In the genomic region with DNA sequence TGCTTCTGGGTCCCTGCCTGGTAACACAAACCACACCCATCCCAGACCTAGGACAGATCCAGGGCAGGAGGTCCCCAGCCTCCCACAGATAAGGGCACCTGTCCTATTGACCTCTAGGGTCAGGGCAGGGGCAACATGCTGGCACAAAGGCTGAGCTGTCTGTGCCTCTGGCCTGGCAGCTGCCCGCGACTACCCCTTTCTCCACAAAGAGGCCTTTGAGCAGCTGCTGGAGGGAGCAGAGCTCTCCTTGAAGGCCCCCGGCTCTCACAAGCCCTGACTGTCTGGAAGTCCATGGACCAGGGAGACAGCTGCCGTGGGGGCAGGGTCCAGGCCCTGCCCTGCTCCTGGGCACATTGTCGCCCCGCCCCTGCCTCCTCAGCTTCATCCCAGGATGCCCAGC, we compare ENCODE assay signal across 11 mouse cellular contexts. TPM values are rescaled to one million over a fixed set of nuclear protein-coding genes. Genes with fewer than 3 reads are reported as not detected.
DNase-seq lines count a peak whose midpoint lies in the region; ATAC-seq and TF ChIP-seq lines count a peak whose summit lies in the region.
"Had no signal": no experiment of that assay in that cellular context is flagged by ENCODE, and none has a peak within 500 bp of the region (broad histone marks: within the 10 kb centered on the region; RNA-seq: fewer than 3 reads in every experiment).

No protein-coding gene starts in this region.

- no peak for TF ChIP-seq CTCF in gastrocnemius, adult 2 months (IDR thresholded peaks at IDR 0.05)
- TF ChIP-seq CTCF in stomach, postnatal 0 days (IDR thresholded peaks at IDR 0.05; ENCODE audit: low read depth), result no peak

- H3K4me3 ChIP-seq in gastrocnemius, adult 2 months, result no peak overlapping the region
- no peak overlapping the region for H3K4me3 ChIP-seq in stomach, embryonic 14.5 days (ENCODE audit: low read depth, low read length)
- H3K4me3 ChIP-seq in stomach, postnatal 0 days (ENCODE audit: low read depth, low read length), result no peak overlapping the region
- no peak overlapping the region; the same call in 1 of the 2 replicates for H3K4me3 ChIP-seq in limb, embryonic 12.5 days (replicated peaks)
- H3K4me3 ChIP-seq: heart, adult 2 months; left cerebral cortex, adult 2 months had no signal

- no peak overlapping the region for H3K9ac ChIP-seq in stomach, embryonic 14.5 days (replicated peaks; ENCODE audit: low read depth, low read length)
- H3K9ac ChIP-seq in stomach, postnatal 0 days (ENCODE audit: low read length), result no peak overlapping the region
- H3K9ac ChIP-seq in limb, embryonic 12.5 days (replicated peaks), result no peak overlapping the region

- no peaks in the 10 kb centered on the region for H3K9me3 ChIP-seq in stomach, embryonic 14.5 days (ENCODE audit: control insufficient read depth, low read depth, low read length)
- no peaks in the 10 kb centered on the region for H3K9me3 ChIP-seq in stomach, postnatal 0 days (ENCODE audit: control insufficient read depth, low read length)
- 0 out of 2 replicates have a peak, but pooled peaks cover 3% of the 10 kb centered on the region for H3K9me3 ChIP-seq in limb, embryonic 12.5 days

- intact Hi-C loops in gastrocnemius, adult 2 months (cut with DNase I), result no loop called here
- intact Hi-C loops in gastrocnemius, postnatal 36 days (cut with DNase I), result no loop called here

- WGBS in stomach, embryonic 14.5 days, result 72% methylated on average over 6 of the region's 6 CpGs
- WGBS in stomach, postnatal 0 days, result 78% methylated on average over 6 of the region's 6 CpGs
- WGBS in limb, embryonic 12.5 days, result 66% methylated on average over 6 of the region's 6 CpGs

- peak overlapping the region; percentile 77 for H3K27ac ChIP-seq in gastrocnemius, adult 2 months
- no peak overlapping the region for H3K27ac ChIP-seq in stomach, embryonic 14.5 days (ENCODE audit: low read length)
- H3K27ac ChIP-seq in stomach, postnatal 0 days (replicated peaks), result no peak overlapping the region
- peak overlapping the region; percentile 75 for H3K27ac ChIP-seq in limb, embryonic 12.5 days
- H3K27ac ChIP-seq: heart, adult 2 months; left cerebral cortex, adult 2 months had no signal

- peak; percentile 59; the same call in 1 of the 2 replicates for ATAC-seq in stomach, embryonic 14.5 days (ENCODE audit: insufficient number of reproducible peaks, insufficient read depth, low FRiP score, low read depth)
- ATAC-seq in stomach, postnatal 0 days (ENCODE audit: low FRiP score, low TSS enrichment), result no peak
- no peak for ATAC-seq in limb, embryonic 12.5 days (ENCODE audit: insufficient number of reproducible peaks, insufficient read depth, low FRiP score, low TSS enrichment, low read depth)
- ATAC-seq in erythroid progenitor cell, adult 5-6 weeks (replicated peaks; ENCODE audit: low FRiP score, poor library complexity, severe bottlenecking), result no peak

- no peaks in the 10 kb centered on the region for H3K36me3 ChIP-seq in stomach, embryonic 14.5 days (ENCODE audit: control insufficient read depth, insufficient read depth, low read length)
- no peaks in the 10 kb centered on the region for H3K36me3 ChIP-seq in stomach, postnatal 0 days (ENCODE audit: control insufficient read depth, insufficient read depth, low read length)
- H3K36me3 ChIP-seq in limb, embryonic 12.5 days, result no peaks in the 10 kb centered on the region

- H3K4me2 ChIP-seq in stomach, embryonic 14.5 days (replicated peaks; ENCODE audit: low read depth, low read length), result no peak overlapping the region
- no peak overlapping the region for H3K4me2 ChIP-seq in stomach, postnatal 0 days (replicated peaks; ENCODE audit: low read depth)
- H3K4me2 ChIP-seq in limb, embryonic 12.5 days, result no peak overlapping the region

- TF ChIP-seq EP300 in stomach, postnatal 0 days (optimal IDR thresholded peaks at IDR 0.05), result no peak

- H3K4me1 ChIP-seq in stomach, embryonic 14.5 days (ENCODE audit: control insufficient read depth, insufficient read depth, low read length), result peaks cover 13% of the 10 kb centered on the region
- no peaks in the 10 kb centered on the region for H3K4me1 ChIP-seq in stomach, postnatal 0 days (replicated peaks; ENCODE audit: control insufficient read depth, insufficient read depth)
- H3K4me1 ChIP-seq in limb, embryonic 12.5 days (replicated peaks), result peaks cover 61% of the 10 kb centered on the region

- no peaks in the 10 kb centered on the region for H3K27me3 ChIP-seq in stomach, embryonic 14.5 days (ENCODE audit: control insufficient read depth, insufficient read depth, low read length)
- H3K27me3 ChIP-seq in stomach, postnatal 0 days (ENCODE audit: control insufficient read depth, insufficient read depth, low read length), result no peaks in the 10 kb centered on the region
- H3K27me3 ChIP-seq in limb, embryonic 12.5 days, result peaks cover 76% of the 10 kb centered on the region

- DNase-seq in gastrocnemius, adult 2 months, result no peak
- DNase-seq in gastrocnemius, postnatal 36 days, result no peak
- no peak for DNase-seq in stomach, postnatal 0 days (ENCODE audit: low spot score)
- no peak for DNase-seq in lung, adult 18-20 months
- DNase-seq in MN1 (ENCODE audit: low spot score), result no peak
- DNase-seq: heart, adult 2 months; thymus, adult 18-20 months had no signal

RNA-seq across cellular contexts. Expression of gene Flrt1, which starts 49.7 kb away (rescaled TPM):
- total RNA-seq in gastrocnemius, adult 2 months (2021), result under 1 TPM; 0.53 to 0.54 TPM
- total RNA-seq in gastrocnemius, postnatal 36 days (2021), result under 1 TPM; 0.36 to 0.49 TPM
- 7.4 and 9.2 TPM in 2 replicates for polyA plus RNA-seq in stomach, embryonic 14.5 days (2014; fragmentation: Nextera tagmentation; extraction: Ambion mirVana)
- 1.1 and 1.6 TPM in 2 replicates for polyA plus RNA-seq in stomach, postnatal 0 days (2015; fragmentation: Nextera tagmentation; extraction: Ambion mirVana)
- polyA plus RNA-seq in limb, embryonic 12.5 days (2016; fragmentation: Nextera tagmentation; extraction: Ambion mirVana), result 3.5 and 4.4 TPM in 2 replicates
- total RNA-seq in erythroid progenitor cell, adult 5-6 weeks (2015; ENCODE audit: low replicate concordance), result not detected in 2 replicates
- total RNA-seq in erythroid progenitor cell, adult 5-6 weeks (2017; ENCODE audit: low replicate concordance), result not detected in 2 replicates

RNA-seq across cellular contexts. Expression of gene Otub1, which starts 50.9 kb away (rescaled TPM):
- total RNA-seq in gastrocnemius, adult 2 months (2021), result 10 to 100 TPM; 45.0 to 50.3 TPM
- 10 to 100 TPM; 45.4 to 49.9 TPM for total RNA-seq in gastrocnemius, postnatal 36 days (2021)
- 222 and 238 TPM in 2 replicates for polyA plus RNA-seq in stomach, embryonic 14.5 days (2014; fragmentation: Nextera tagmentation; extraction: Ambion mirVana)
- 121 and 126 TPM in 2 replicates for polyA plus RNA-seq in stomach, postnatal 0 days (2015; fragmentation: Nextera tagmentation; extraction: Ambion mirVana)
- 222 and 233 TPM in 2 replicates for polyA plus RNA-seq in limb, embryonic 12.5 days (2016; fragmentation: Nextera tagmentation; extraction: Ambion mirVana)
- 17.3 and 25.6 TPM in 2 replicates for total RNA-seq in erythroid progenitor cell, adult 5-6 weeks (2015; ENCODE audit: low replicate concordance)
- total RNA-seq in erythroid progenitor cell, adult 5-6 weeks (2017; ENCODE audit: low replicate concordance), result 8.2 and 10.0 TPM in 2 replicates

Comparison
In these comparisons a context has a peak if more than half of its experiments do, and no peak if none do; other contexts are left out.
1. H3K27ac ChIP-seq: peak in gastrocnemius, adult 2 months (single experiment) and limb, embryonic 12.5 days (single experiment); none in stomach, embryonic 14.5 days (single experiment) and stomach, postnatal 0 days (single experiment).